Mouse (Mus musculus) heart, postnatal 10 days (tissue): ENCODE measurements around the gene Map3k20. TPM values are rescaled to one million over a fixed set of nuclear protein-coding genes. Genes with fewer than 3 reads are reported as not detected.

Experiments
- DNase-seq, 2 experiments: peaks; one replicate each; pipeline ENCODE4 v3.0.0; 2021
- intact Hi-C: fragments of 180-260 bp; cut with DNase I; formaldehyde crosslinking; loops from one replicate; pipeline ENCODE4 v1.15.1; 2025
- total RNA-seq, 2 experiments: library from RNA; stranded (reverse); gene quantifications; 2 replicates each; pipeline ENCODE4 v1.2.3; 2021

Map3k20 gene
- total RNA-seq, 2 experiments from 2014 or later: 216 to 235 TPM

- intact Hi-C loops: no loop called here
- DNase-seq: no peak
Observed at GRCm38 (mm10) chr2:72318421-72318820, 33.0 kb downstream of the Map3k20 start.

- intact Hi-C loops: no loop called here
- DNase-seq: no peak
Observed at GRCm38 (mm10) chr2:72319028-72319798, 33.8 kb downstream of the Map3k20 start.

GRCm38 (mm10) chr2:72320661-72321060 is 35.2 kb downstream of the Map3k20 start:
- no peak for DNase-seq
- intact Hi-C loops: no loop called here

- intact Hi-C loops: no loop called here
- no peak for DNase-seq
Observed at GRCm38 (mm10) chr2:72321591-72321990, 36.2 kb downstream of the Map3k20 start.

- intact Hi-C loops: no loop called here
- DNase-seq: no peak
Observed at GRCm38 (mm10) chr2:72322681-72323353, 37.4 kb downstream of the Map3k20 start.

GRCm38 (mm10) chr2:72324436-72324835 is 39.0 kb downstream of the Map3k20 start:
- intact Hi-C loops: no loop called here
- peak in 1 of 2 experiments; percentile 38 for DNase-seq

- no peak for DNase-seq
- intact Hi-C loops: no loop called here
Observed at GRCm38 (mm10) chr2:72326491-72326890, 41.1 kb downstream of the Map3k20 start.

GRCm38 (mm10) chr2:72328435-72328834 is 43.0 kb downstream of the Map3k20 start:
- intact Hi-C loops: no loop called here

GRCm38 (mm10) chr2:72330955-72331481 is 45.6 kb downstream of the Map3k20 start:
- DNase-seq: no peak
- intact Hi-C loops: no loop called here

More at GRCm38 (mm10) chr2:72328435-72328834, 43.0 kb downstream of the Map3k20 start:
- DNase-seq: no peak

GRCm38 (mm10) chr2:72332067-72332466 is 46.6 kb downstream of the Map3k20 start:
- intact Hi-C loops: no loop called here

GRCm38 (mm10) chr2:72333210-72333609 is 47.8 kb downstream of the Map3k20 start:
- intact Hi-C loops: no loop called here
- no peak for DNase-seq

More at GRCm38 (mm10) chr2:72332067-72332466, 46.6 kb downstream of the Map3k20 start:
- no peak for DNase-seq

- no peak for DNase-seq
- intact Hi-C loops: no loop called here
Observed at GRCm38 (mm10) chr2:72336840-72337239, 51.4 kb downstream of the Map3k20 start.

- DNase-seq: no peak
- intact Hi-C loops: no loop called here
Observed at GRCm38 (mm10) chr2:72345281-72345680, 59.8 kb downstream of the Map3k20 start.

- DNase-seq: no peak
- intact Hi-C loops: no loop called here
Observed at GRCm38 (mm10) chr2:72351329-72351728, 65.9 kb downstream of the Map3k20 start.

GRCm38 (mm10) chr2:72351776-72352175 is 66.3 kb downstream of the Map3k20 start:
- no peak for DNase-seq
- intact Hi-C loops: no loop called here

- DNase-seq: no peak
- intact Hi-C loops: no loop called here
Observed at GRCm38 (mm10) chr2:72352756-72353155, 67.3 kb downstream of the Map3k20 start.

GRCm38 (mm10) chr2:72356471-72356870 is 71.0 kb downstream of the Map3k20 start:
- DNase-seq: no peak
- intact Hi-C loops: no loop called here

GRCm38 (mm10) chr2:72361572-72361971 is 76.1 kb downstream of the Map3k20 start:
- intact Hi-C loops: no loop called here
- peak in 1 of 2 experiments; percentile 31 for DNase-seq

- DNase-seq: no peak
- intact Hi-C loops: no loop called here
Observed at GRCm38 (mm10) chr2:72363449-72363848, 78.0 kb downstream of the Map3k20 start.

GRCm38 (mm10) chr2:72365930-72366329 is 80.5 kb downstream of the Map3k20 start:
- intact Hi-C loops: no loop called here
- peak; percentile 72 to 80 for DNase-seq

GRCm38 (mm10) chr2:72366503-72366902 is 81.1 kb downstream of the Map3k20 start:
- intact Hi-C loops: no loop called here

GRCm38 (mm10) chr2:72367850-72368249 is 82.4 kb downstream of the Map3k20 start:
- intact Hi-C loops: no loop called here
- no peak for DNase-seq

More at GRCm38 (mm10) chr2:72366503-72366902, 81.1 kb downstream of the Map3k20 start:
- DNase-seq: no peak
